Mouse (Mus musculus): ENCODE measurements around the gene Hpn. TPM values are rescaled to one million over a fixed set of nuclear protein-coding genes. Genes with fewer than 3 reads are reported as not detected.

Hpn gene
- polyA plus RNA-seq, 1 experiment from 2014 or later: 3.3 TPM

GRCm38 (mm10) chr7:31130197-31130596 is 15.1 kb upstream of the Hpn start:
- Histone ChIP-seq H3K27ac (ENCODE audit: low read depth, low read length) (no peak overlapping the region), H3K4me3 (ENCODE audit: low read depth, low read length) (no peak overlapping the region), H3K4me1 (ENCODE audit: control insufficient read depth, insufficient read depth, low read length) (peaks cover 7% of the 10 kb centered on the region; the same call in 1 of the 2 replicates), H3K9ac (ENCODE audit: low read depth, low read length) (no peak overlapping the region), H3K9me3 (replicated peaks; ENCODE audit: control insufficient read depth, low read length) (no peaks in the 10 kb centered on the region), H3K36me3 (ENCODE audit: control insufficient read depth, insufficient read depth, low read length) (peaks cover 46% of the 10 kb centered on the region), H3K4me2 (no peak overlapping the region), H3K27me3 (ENCODE audit: control insufficient read depth, insufficient read depth, low read length) (peaks cover 16% of the 10 kb centered on the region)
- WGBS (ENCODE audit: insufficient replicate concordance): 91% methylated on average over 7 of the region's 7 CpGs
- no peak for ATAC-seq (replicated peaks; ENCODE audit: insufficient number of reproducible peaks, low FRiP score, low TSS enrichment)

DNA sequence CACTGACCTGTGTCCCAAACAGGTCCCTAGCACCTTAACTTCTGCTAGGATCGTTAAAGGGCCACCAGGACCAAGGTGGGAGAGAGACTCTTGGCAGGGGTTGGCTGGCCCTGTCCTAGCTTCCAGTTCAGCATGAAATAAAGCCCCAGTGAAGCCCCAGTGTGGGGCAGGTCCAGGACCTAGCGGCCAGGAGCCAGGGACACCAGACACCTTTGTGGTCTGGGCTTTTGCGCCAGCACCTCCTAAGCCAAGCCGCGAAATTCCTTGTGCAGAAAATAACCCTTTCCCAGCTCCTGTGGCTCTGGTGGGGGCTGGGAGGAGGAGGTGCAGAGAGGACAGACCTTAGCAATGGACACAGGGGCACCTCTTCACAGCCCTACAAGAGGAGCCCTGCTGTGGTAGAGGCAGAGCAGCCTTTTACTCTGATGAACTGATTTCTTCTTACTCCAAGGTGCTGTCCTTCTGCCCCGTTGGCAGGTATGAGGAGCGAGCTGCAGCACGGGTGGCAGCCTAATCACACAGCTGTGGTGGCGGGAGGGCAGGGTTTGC is 13.1 kb upstream of the Hpn start:
- Histone ChIP-seq H3K36me3 (ENCODE audit: control insufficient read depth, insufficient read depth, low read length) (peaks cover 32% of the 10 kb centered on the region), H3K4me2 (no peak overlapping the region)
- 47% methylated on average over 9 of the region's 9 CpGs for WGBS (ENCODE audit: insufficient replicate concordance)

DNA sequence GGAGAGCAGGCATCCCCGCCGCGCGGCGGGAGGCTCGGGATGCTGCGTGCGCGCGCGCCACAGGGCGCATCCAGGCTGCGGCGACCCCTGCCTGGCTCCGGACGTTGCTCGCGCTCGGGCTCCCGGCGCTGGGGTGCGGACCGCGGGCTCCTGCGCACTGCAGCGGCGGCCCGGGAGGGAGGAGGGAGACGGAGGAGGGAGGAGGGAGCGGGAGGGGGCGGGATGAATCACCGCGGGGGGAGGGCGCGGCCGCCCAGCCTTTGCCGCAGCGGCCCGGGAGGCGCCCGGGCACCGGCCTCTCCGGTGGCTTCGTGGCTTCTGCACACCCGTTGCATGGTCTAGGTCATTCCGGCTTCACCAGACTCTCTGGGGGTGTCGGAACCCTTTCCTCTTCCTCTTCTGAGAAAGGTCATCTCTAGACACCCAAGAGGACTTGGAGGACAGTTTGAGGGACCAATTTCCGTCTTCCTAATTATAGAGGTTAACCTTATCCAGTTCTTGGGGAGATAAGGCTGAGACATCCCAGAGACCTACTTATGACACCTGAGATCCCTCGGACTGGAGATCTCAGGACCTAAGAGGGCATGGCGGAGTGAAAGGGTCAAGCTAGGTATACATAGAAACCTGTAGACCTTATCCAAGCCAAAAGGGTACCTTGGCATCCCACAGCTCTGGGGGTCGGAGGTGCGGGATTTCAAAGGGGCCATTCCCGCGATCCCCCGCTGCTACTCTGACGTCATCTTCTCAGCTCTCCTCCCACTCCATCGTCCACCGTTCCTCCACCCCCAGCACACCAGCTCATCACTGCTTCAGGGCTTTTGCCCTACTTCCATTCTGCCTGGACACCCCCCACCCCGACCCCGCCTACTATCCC is 12.0 kb upstream of the Hpn start, which contains the start of gene Scn1b:
Scn1b (minus strand) TSS at position 153 of the 874 bp plus-strand sequence.
- Histone ChIP-seq H3K27ac (ENCODE audit: low read depth, low read length) (no peak within 1 kb of the TSS), H3K4me2 (peak within 1 kb of the TSS; percentile 100), H3K27me3 (ENCODE audit: control insufficient read depth, insufficient read depth, low read length) (peaks cover 20% of the 10 kb centered on the region), H3K4me3 (ENCODE audit: low read depth, low read length) (peak within 1 kb of the TSS; percentile 60), H3K9me3 (replicated peaks; ENCODE audit: control insufficient read depth, low read length) (no peaks in the 10 kb centered on the region), H3K36me3 (ENCODE audit: control insufficient read depth, insufficient read depth, low read length) (peaks cover 20% of the 10 kb centered on the region), H3K9ac (ENCODE audit: low read depth, low read length) (peak within 1 kb of the TSS; percentile 72), H3K4me1 (ENCODE audit: control insufficient read depth, insufficient read depth, low read length) (peaks cover 7% of the 10 kb centered on the region; the same call in 1 of the 2 replicates)
- ATAC-seq (replicated peaks; ENCODE audit: insufficient number of reproducible peaks, low FRiP score, low TSS enrichment): 0 out of 2 replicates have a peak, but pooled peaks have one; percentile 29
- whole genome bisulfite sequencing (ENCODE audit: insufficient replicate concordance): 2% methylated on average over 51 of the region's 60 CpGs

More for the DNA sequence above, 13.1 kb upstream of the Hpn start:
- H3K9ac ChIP-seq (ENCODE audit: low read depth, low read length): 0 out of 2 replicates have a peak overlapping the region, but pooled peaks have one; percentile 34
- no peak overlapping the region for H3K27ac ChIP-seq (ENCODE audit: low read depth, low read length)
- ATAC-seq (replicated peaks; ENCODE audit: insufficient number of reproducible peaks, low FRiP score, low TSS enrichment): no peak
- H3K9me3 ChIP-seq (replicated peaks; ENCODE audit: control insufficient read depth, low read length): no peaks in the 10 kb centered on the region
- no peak overlapping the region for H3K4me3 ChIP-seq (ENCODE audit: low read depth, low read length)
- peaks cover 20% of the 10 kb centered on the region for H3K27me3 ChIP-seq (ENCODE audit: control insufficient read depth, insufficient read depth, low read length)
- peaks cover 7% of the 10 kb centered on the region; the same call in 1 of the 2 replicates for H3K4me1 ChIP-seq (ENCODE audit: control insufficient read depth, insufficient read depth, low read length)

DNA sequence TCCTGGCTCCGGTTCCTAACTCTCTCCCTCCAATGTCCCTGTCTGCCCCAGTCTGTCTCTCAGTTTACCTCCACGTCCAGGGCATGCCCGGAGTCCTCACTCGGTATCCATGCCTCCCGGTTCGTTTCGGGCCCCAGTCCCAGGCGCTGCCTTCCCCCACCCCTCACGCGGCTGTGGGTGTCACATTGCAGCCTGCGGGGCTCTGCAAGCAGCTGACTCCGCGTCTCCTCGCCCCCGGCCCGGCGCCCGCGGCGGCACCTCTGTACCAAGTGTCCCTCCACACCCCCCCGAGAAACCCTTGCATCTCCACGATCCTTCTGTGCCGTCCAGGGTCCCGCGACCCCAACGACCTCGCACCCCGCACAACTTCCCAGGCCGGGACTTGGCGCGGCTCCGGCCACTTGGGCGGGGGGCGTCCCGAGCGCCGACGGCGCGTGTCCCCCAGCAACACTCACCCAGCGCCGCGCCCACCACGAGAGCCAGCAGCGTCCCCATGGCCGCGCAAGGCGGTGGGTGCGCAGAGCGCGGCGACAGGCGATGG is 11.2 kb upstream of the Hpn start:
- under 1% methylated on average over 52 of the region's 53 CpGs for WGBS (ENCODE audit: insufficient replicate concordance)
- Histone ChIP-seq H3K4me1 (ENCODE audit: control insufficient read depth, insufficient read depth, low read length) (peaks cover 7% of the 10 kb centered on the region; the same call in 1 of the 2 replicates), H3K27me3 (ENCODE audit: control insufficient read depth, insufficient read depth, low read length) (peaks cover 20% of the 10 kb centered on the region), H3K9ac (ENCODE audit: low read depth, low read length) (peak overlapping the region; percentile 72), H3K36me3 (ENCODE audit: control insufficient read depth, insufficient read depth, low read length) (peaks cover 13% of the 10 kb centered on the region), H3K27ac (ENCODE audit: low read depth, low read length) (no peak overlapping the region), H3K4me2 (peak overlapping the region; percentile 100), H3K9me3 (replicated peaks; ENCODE audit: control insufficient read depth, low read length) (no peaks in the 10 kb centered on the region), H3K4me3 (ENCODE audit: low read depth, low read length) (peak overlapping the region; percentile 60)
- ATAC-seq (replicated peaks; ENCODE audit: insufficient number of reproducible peaks, low FRiP score, low TSS enrichment): no peak

- ATAC-seq (replicated peaks; ENCODE audit: insufficient number of reproducible peaks, low FRiP score, low TSS enrichment): no peak
- no peak overlapping the region for H3K9ac ChIP-seq (ENCODE audit: low read depth, low read length)
- H3K27ac ChIP-seq (ENCODE audit: low read depth, low read length): no peak overlapping the region
- H3K27me3 ChIP-seq (ENCODE audit: control insufficient read depth, insufficient read depth, low read length): peaks cover 20% of the 10 kb centered on the region
- H3K4me2 ChIP-seq: no peak overlapping the region
- peaks cover 7% of the 10 kb centered on the region; the same call in 1 of the 2 replicates for H3K4me1 ChIP-seq (ENCODE audit: control insufficient read depth, insufficient read depth, low read length)
- H3K4me3 ChIP-seq (ENCODE audit: low read depth, low read length): no peak overlapping the region
- H3K9me3 ChIP-seq (replicated peaks; ENCODE audit: control insufficient read depth, low read length): no peaks in the 10 kb centered on the region
- H3K36me3 ChIP-seq (ENCODE audit: control insufficient read depth, insufficient read depth, low read length): peaks cover 8% of the 10 kb centered on the region
- WGBS (ENCODE audit: insufficient replicate concordance): 74% methylated on average over 13 of the region's 13 CpGs
Measured at GRCm38 (mm10) chr7:31125116-31125515, 10.0 kb upstream of the Hpn start.

DNA sequence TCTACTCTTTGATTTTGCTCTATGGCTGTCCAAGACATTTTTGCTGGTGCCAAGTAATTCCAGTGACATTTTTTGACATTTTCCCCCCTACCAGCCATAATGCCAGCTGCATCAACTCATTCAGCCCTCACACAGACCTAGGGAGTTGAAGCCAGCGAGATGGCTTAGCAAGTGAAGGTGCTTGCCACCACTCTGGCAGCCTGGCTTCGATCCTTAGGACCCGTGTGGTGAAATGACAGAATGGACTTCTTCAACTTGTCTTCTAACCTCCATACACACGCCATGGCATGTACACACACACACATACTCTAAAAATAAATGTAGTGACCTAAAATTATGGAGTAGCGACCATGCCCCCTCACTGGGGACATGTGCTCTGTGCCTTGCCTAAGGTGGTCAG is 9.3 kb upstream of the Hpn start:
- 77% methylated on average over 5 of the region's 5 CpGs for WGBS (ENCODE audit: insufficient replicate concordance)
- no peak overlapping the region for H3K9ac ChIP-seq (ENCODE audit: low read depth, low read length)
- no peak for ATAC-seq (replicated peaks; ENCODE audit: insufficient number of reproducible peaks, low FRiP score, low TSS enrichment)

GRCm38 (mm10) chr7:31123697-31124096 is 8.6 kb upstream of the Hpn start:
- Histone ChIP-seq H3K4me3 (ENCODE audit: low read depth, low read length) (no peak overlapping the region), H3K4me2 (no peak overlapping the region), H3K4me1 (ENCODE audit: control insufficient read depth, insufficient read depth, low read length) (peaks cover 7% of the 10 kb centered on the region; the same call in 1 of the 2 replicates), H3K9me3 (replicated peaks; ENCODE audit: control insufficient read depth, low read length) (no peaks in the 10 kb centered on the region), H3K27ac (ENCODE audit: low read depth, low read length) (no peak overlapping the region), H3K36me3 (ENCODE audit: control insufficient read depth, insufficient read depth, low read length) (no peaks in the 10 kb centered on the region), H3K27me3 (ENCODE audit: control insufficient read depth, insufficient read depth, low read length) (peaks cover 20% of the 10 kb centered on the region), H3K9ac (ENCODE audit: low read depth, low read length) (no peak overlapping the region)
- 69% methylated on average over 3 of the region's 3 CpGs for WGBS (ENCODE audit: insufficient replicate concordance)
- ATAC-seq (replicated peaks; ENCODE audit: insufficient number of reproducible peaks, low FRiP score, low TSS enrichment): no peak

More for the DNA sequence above, 9.3 kb upstream of the Hpn start:
- H3K36me3 ChIP-seq (ENCODE audit: control insufficient read depth, insufficient read depth, low read length): peaks cover 3% of the 10 kb centered on the region; the same call in 1 of the 2 replicates
- H3K27ac ChIP-seq (ENCODE audit: low read depth, low read length): no peak overlapping the region
- H3K4me3 ChIP-seq (ENCODE audit: low read depth, low read length): no peak overlapping the region
- H3K27me3 ChIP-seq (ENCODE audit: control insufficient read depth, insufficient read depth, low read length): peaks cover 20% of the 10 kb centered on the region
- no peaks in the 10 kb centered on the region for H3K9me3 ChIP-seq (replicated peaks; ENCODE audit: control insufficient read depth, low read length)
- H3K4me2 ChIP-seq: no peak overlapping the region
- peaks cover 7% of the 10 kb centered on the region; the same call in 1 of the 2 replicates for H3K4me1 ChIP-seq (ENCODE audit: control insufficient read depth, insufficient read depth, low read length)
